Mouse (Mus musculus): ENCODE results near the gene Spen. TPM values are rescaled to one million over a fixed set of nuclear protein-coding genes. Genes with fewer than 3 reads are reported as not detected.
A peak's percentile ranks its signal among the peaks of the same experiment; 100 is the strongest.

Spen gene
- polyA plus RNA-seq, 1 experiment from 2014 or later: 12.4 TPM

- Histone ChIP-seq H3K4me1 (ENCODE audit: control insufficient read depth, insufficient read depth, low read length) (0 out of 2 replicates have a peak, but pooled peaks cover 4% of the 10 kb centered on the region), H3K4me2 (ENCODE audit: low read depth, severe bottlenecking) (no peak overlapping the region), H3K9ac (ENCODE audit: low read length) (no peak overlapping the region), H3K27ac (replicated peaks; ENCODE audit: low read depth, low read length) (no peak overlapping the region), H3K36me3 (ENCODE audit: control insufficient read depth, insufficient read depth, low read length) (no peaks in the 10 kb centered on the region), H3K4me3 (ENCODE audit: low read depth, low read length) (no peak overlapping the region), H3K27me3 (ENCODE audit: control insufficient read depth, insufficient read depth, low read length) (no peaks in the 10 kb centered on the region), H3K9me3 (ENCODE audit: control insufficient read depth, low read length) (no peaks in the 10 kb centered on the region)
- WGBS: 46% methylated on average over 7 of the region's 7 CpGs
- ATAC-seq (ENCODE audit: insufficient number of reproducible peaks, low FRiP score, low TSS enrichment, low read depth): no peak
- DNase-seq (ENCODE audit: low spot score): no peak
These were observed 3.5 kb upstream of the Spen start for GRCm38 (mm10) chr4:141541851-141542250.

- H3K36me3 ChIP-seq (ENCODE audit: control insufficient read depth, insufficient read depth, low read length): no peaks in the 10 kb centered on the region
- H3K4me2 ChIP-seq (ENCODE audit: low read depth, severe bottlenecking): no peak overlapping the region
- 0 out of 2 replicates have a peak, but pooled peaks cover 4% of the 10 kb centered on the region for H3K4me1 ChIP-seq (ENCODE audit: control insufficient read depth, insufficient read depth, low read length)
- DNase-seq (ENCODE audit: low spot score) (no peak), ATAC-seq (ENCODE audit: insufficient number of reproducible peaks, low FRiP score, low TSS enrichment, low read depth) (no peak)
- no peaks in the 10 kb centered on the region for H3K9me3 ChIP-seq (ENCODE audit: control insufficient read depth, low read length)
- 78% methylated on average over 3 of the region's 3 CpGs for WGBS
- no peak overlapping the region for H3K9ac ChIP-seq (ENCODE audit: low read length)
- H3K27ac ChIP-seq (replicated peaks; ENCODE audit: low read depth, low read length): no peak overlapping the region
- no peaks in the 10 kb centered on the region for H3K27me3 ChIP-seq (ENCODE audit: control insufficient read depth, insufficient read depth, low read length)
- no peak overlapping the region for H3K4me3 ChIP-seq (ENCODE audit: low read depth, low read length)
These were observed 2.4 kb upstream of the Spen start for GRCm38 (mm10) chr4:141540844-141541243.

- peak overlapping the region; percentile 93 for H3K4me3 ChIP-seq (ENCODE audit: low read depth, low read length)
- no peaks in the 10 kb centered on the region for H3K4me1 ChIP-seq (ENCODE audit: control insufficient read depth, insufficient read depth, low read length)
- no peaks in the 10 kb centered on the region for H3K36me3 ChIP-seq (ENCODE audit: control insufficient read depth, insufficient read depth, low read length)
- H3K27ac ChIP-seq (replicated peaks; ENCODE audit: low read depth, low read length): peak overlapping the region; percentile 94
- no peak for ATAC-seq (ENCODE audit: insufficient number of reproducible peaks, low FRiP score, low TSS enrichment, low read depth)
- H3K27me3 ChIP-seq (ENCODE audit: control insufficient read depth, insufficient read depth, low read length): no peaks in the 10 kb centered on the region
- no peak for DNase-seq (ENCODE audit: low spot score)
- no peaks in the 10 kb centered on the region for H3K9me3 ChIP-seq (ENCODE audit: control insufficient read depth, low read length)
- 48% methylated on average over 12 of the region's 12 CpGs for WGBS
- H3K9ac ChIP-seq (ENCODE audit: low read length): peak overlapping the region; percentile 89
- H3K4me2 ChIP-seq (ENCODE audit: low read depth, severe bottlenecking): peak overlapping the region; percentile 84
These were observed 893 bp upstream of the Spen start for GRCm38 (mm10) chr4:141539213-141539767.

GRCm38 (mm10) chr4:141537706-141538407 is 540 bp downstream of the Spen start:
- peak overlapping the region; percentile 89 for H3K9ac ChIP-seq (ENCODE audit: low read length)
- H3K27me3 ChIP-seq (ENCODE audit: control insufficient read depth, insufficient read depth, low read length): no peaks in the 10 kb centered on the region
- H3K4me3 ChIP-seq (ENCODE audit: low read depth, low read length): peak overlapping the region; percentile 93
- DNase-seq (ENCODE audit: low spot score) (peak; percentile 58), ATAC-seq (ENCODE audit: insufficient number of reproducible peaks, low FRiP score, low TSS enrichment, low read depth) (0 out of 2 replicates have a peak, but pooled peaks have one; percentile 2)
- H3K4me2 ChIP-seq (ENCODE audit: low read depth, severe bottlenecking): peak overlapping the region; percentile 84
- 0% methylated on average over 83 of the region's 101 CpGs for whole genome bisulfite sequencing
- no peaks in the 10 kb centered on the region for H3K9me3 ChIP-seq (ENCODE audit: control insufficient read depth, low read length)
- no peaks in the 10 kb centered on the region for H3K36me3 ChIP-seq (ENCODE audit: control insufficient read depth, insufficient read depth, low read length)
- H3K27ac ChIP-seq (replicated peaks; ENCODE audit: low read depth, low read length): peak overlapping the region; percentile 94
- 0 out of 2 replicates have a peak, but pooled peaks cover 6% of the 10 kb centered on the region for H3K4me1 ChIP-seq (ENCODE audit: control insufficient read depth, insufficient read depth, low read length)

GRCm38 (mm10) chr4:141537226-141537610 is 1.2 kb downstream of the Spen start:
- no peaks in the 10 kb centered on the region for H3K9me3 ChIP-seq (ENCODE audit: control insufficient read depth, low read length)
- H3K4me3 ChIP-seq (ENCODE audit: low read depth, low read length): peak overlapping the region; percentile 93
- no peaks in the 10 kb centered on the region for H3K27me3 ChIP-seq (ENCODE audit: control insufficient read depth, insufficient read depth, low read length)
- peak overlapping the region; percentile 84 for H3K4me2 ChIP-seq (ENCODE audit: low read depth, severe bottlenecking)
- H3K27ac ChIP-seq (replicated peaks; ENCODE audit: low read depth, low read length): peak overlapping the region; percentile 82; the same call in 1 of the 2 replicates
- no peaks in the 10 kb centered on the region for H3K36me3 ChIP-seq (ENCODE audit: control insufficient read depth, insufficient read depth, low read length)
- ATAC-seq (ENCODE audit: insufficient number of reproducible peaks, low FRiP score, low TSS enrichment, low read depth): no peak
- WGBS: 0% methylated on average over 14 of the region's 14 CpGs
- 0 out of 2 replicates have a peak, but pooled peaks cover 6% of the 10 kb centered on the region for H3K4me1 ChIP-seq (ENCODE audit: control insufficient read depth, insufficient read depth, low read length)
- no peak for DNase-seq (ENCODE audit: low spot score)
- peak overlapping the region; percentile 89 for H3K9ac ChIP-seq (ENCODE audit: low read length)

GRCm38 (mm10) chr4:141536291-141537225 is 1.8 kb downstream of the Spen start:
- peak; percentile 61; the same call in 1 of the 2 replicates for ATAC-seq (ENCODE audit: insufficient number of reproducible peaks, low FRiP score, low TSS enrichment, low read depth)
- WGBS: under 1% methylated on average over 61 of the region's 61 CpGs
- Histone ChIP-seq H3K9me3 (ENCODE audit: control insufficient read depth, low read length) (no peaks in the 10 kb centered on the region), H3K27ac (replicated peaks; ENCODE audit: low read depth, low read length) (peak overlapping the region; percentile 82; the same call in 1 of the 2 replicates), H3K4me2 (ENCODE audit: low read depth, severe bottlenecking) (peak overlapping the region; percentile 84), H3K4me1 (ENCODE audit: control insufficient read depth, insufficient read depth, low read length) (0 out of 2 replicates have a peak, but pooled peaks cover 6% of the 10 kb centered on the region), H3K36me3 (ENCODE audit: control insufficient read depth, insufficient read depth, low read length) (no peaks in the 10 kb centered on the region), H3K4me3 (ENCODE audit: low read depth, low read length) (peak overlapping the region; percentile 93), H3K9ac (ENCODE audit: low read length) (peak overlapping the region; percentile 89), H3K27me3 (ENCODE audit: control insufficient read depth, insufficient read depth, low read length) (no peaks in the 10 kb centered on the region)
- DNase-seq (ENCODE audit: low spot score): peak; percentile 84

- Histone ChIP-seq H3K27ac (replicated peaks; ENCODE audit: low read depth, low read length) (no peak overlapping the region), H3K9me3 (ENCODE audit: control insufficient read depth, low read length) (no peaks in the 10 kb centered on the region), H3K4me2 (ENCODE audit: low read depth, severe bottlenecking) (peak overlapping the region; percentile 84), H3K4me1 (ENCODE audit: control insufficient read depth, insufficient read depth, low read length) (0 out of 2 replicates have a peak, but pooled peaks cover 6% of the 10 kb centered on the region), H3K9ac (ENCODE audit: low read length) (no peak overlapping the region), H3K4me3 (ENCODE audit: low read depth, low read length) (no peak overlapping the region), H3K36me3 (ENCODE audit: control insufficient read depth, insufficient read depth, low read length) (peaks cover 2% of the 10 kb centered on the region; the same call in 1 of the 2 replicates), H3K27me3 (ENCODE audit: control insufficient read depth, insufficient read depth, low read length) (no peaks in the 10 kb centered on the region)
- 34% methylated on average over 10 of the region's 11 CpGs for WGBS
- DNase-seq (ENCODE audit: low spot score): no peak
- ATAC-seq (ENCODE audit: insufficient number of reproducible peaks, low FRiP score, low TSS enrichment, low read depth): no peak
These were observed 3.3 kb downstream of the Spen start for GRCm38 (mm10) chr4:141534947-141535680.
